Mouse (Mus musculus): ENCODE data around the gene Prx. TPM values are rescaled to one million over a fixed set of nuclear protein-coding genes. Genes with fewer than 3 reads are reported as not detected.

Gene Prx
- total and polyA plus RNA-seq, 3 experiments = 0.17 to 0.41 (median 0.21) TPM

DNA sequence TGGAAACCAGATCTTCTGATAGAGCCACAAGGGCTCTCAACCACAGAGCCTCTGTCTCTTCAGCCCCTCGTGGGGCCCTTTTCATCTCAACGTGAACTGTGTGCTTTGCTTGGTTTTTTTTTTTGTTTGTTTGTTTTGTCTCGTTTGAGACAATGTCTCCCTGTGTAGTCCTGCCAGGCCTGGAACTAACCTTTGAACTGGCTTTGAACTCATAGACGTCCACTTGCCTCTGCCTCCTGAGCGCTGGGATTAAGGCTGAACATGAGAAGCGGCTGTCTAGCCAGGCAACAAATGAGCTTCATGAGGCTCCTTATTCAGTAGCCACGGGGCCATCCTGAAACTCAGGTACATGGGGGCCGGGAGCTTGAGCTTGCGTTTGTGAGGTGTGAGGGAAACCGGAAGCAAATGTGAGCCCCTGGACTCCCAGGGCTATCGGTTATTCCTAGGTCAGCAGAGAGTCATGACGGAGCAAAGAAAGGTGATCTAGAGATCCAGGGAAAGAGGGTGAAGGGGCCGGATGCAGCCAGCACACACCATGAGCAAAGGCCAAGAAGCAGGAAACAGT, 46.8 kb upstream of the Prx start:
- H3K27ac ChIP-seq (ENCODE audit: insufficient read depth, low read depth) = no peak overlapping the region
- dilution Hi-C loops (cut with MboI; ENCODE audit: extremely low pct_ligation_motif_present, extremely low pct_unique_long_range_greater_than_20kb, low sequenced_read_pairs) = no loop called here
- H3K27me3 ChIP-seq (replicated peaks) = peaks cover 4% of the 10 kb centered on the region
- H3K4me1 ChIP-seq (ENCODE audit: control insufficient read depth in 1 of 2, insufficient read depth in 2 of 2) = peaks cover 2 to 25% of the 10 kb centered on the region in 2 experiments
- in situ Hi-C loops (cut with MboI; ENCODE audit: low pct_ligation_motif_present, low pct_unique_long_range_greater_than_20kb, low sequenced_read_pairs) = no loop called here
- H3K9me3 ChIP-seq (replicated peaks; ENCODE audit: low read length) = peaks cover 2% of the 10 kb centered on the region
- no peak for TF ChIP-seq ZMIZ1 (IDR thresholded peaks at IDR 0.05; ENCODE audit: low read depth, low read length)
- no peak for TF ChIP-seq BHLHE40 (IDR thresholded peaks at IDR 0.05; ENCODE audit: low read depth, low read length)
- TF ChIP-seq CTCF (conservative IDR thresholded peaks at IDR 0.05 in 1 of 2, IDR thresholded peaks at IDR 0.05 in 1 of 2; ENCODE audit: low read depth in 2 of 2, low read length in 2 of 2) = no peak
- no peak for TF ChIP-seq SMC3 (IDR thresholded peaks at IDR 0.05; ENCODE audit: low read depth, low read length)
- no peak for TF ChIP-seq NRF1 (IDR thresholded peaks at IDR 0.05; ENCODE audit: low read depth, low read length)
- no peak for TF ChIP-seq MYC (IDR thresholded peaks at IDR 0.05; ENCODE audit: low read depth, low read length)
- no peak for TF ChIP-seq POLR2A (IDR thresholded peaks at IDR 0.05; ENCODE audit: low read depth, low read length)
- no peak for TF ChIP-seq ELF1 (IDR thresholded peaks at IDR 0.05; ENCODE audit: low read depth, low read length)
- TF ChIP-seq ETS1 (conservative IDR thresholded peaks at IDR 0.05; ENCODE audit: low read depth, low read length) = no peak
- no peak for TF ChIP-seq SIN3A (IDR thresholded peaks at IDR 0.05; ENCODE audit: low read length)
- TF ChIP-seq POLR2AphosphoS2 (IDR thresholded peaks at IDR 0.05; ENCODE audit: low read depth, low read length) = no peak
- DNase-seq (ENCODE audit: extremely low read depth) = no peak
- H3K4me2 ChIP-seq (ENCODE audit: insufficient read depth, low read depth, poor library complexity, severe bottlenecking) = no peak overlapping the region
- no peaks in the 10 kb centered on the region for H3K79me2 ChIP-seq (replicated peaks; ENCODE audit: control insufficient read depth, extremely low read depth, insufficient read depth, poor library complexity, severe bottlenecking)
- no peak overlapping the region for H3K9ac ChIP-seq (ENCODE audit: insufficient read depth, low read depth)
- H3K36me3 ChIP-seq (replicated peaks in 1 of 2; ENCODE audit: control insufficient read depth in 1 of 2, insufficient read depth in 1 of 2, low read length in 1 of 2) = no peaks in the 10 kb centered on the region
- H3K4me3 ChIP-seq (replicated peaks in 1 of 3; ENCODE audit: low read depth in 2 of 3, low read length in 2 of 3, poor library complexity in 1 of 3) = no peak overlapping the region

DNA sequence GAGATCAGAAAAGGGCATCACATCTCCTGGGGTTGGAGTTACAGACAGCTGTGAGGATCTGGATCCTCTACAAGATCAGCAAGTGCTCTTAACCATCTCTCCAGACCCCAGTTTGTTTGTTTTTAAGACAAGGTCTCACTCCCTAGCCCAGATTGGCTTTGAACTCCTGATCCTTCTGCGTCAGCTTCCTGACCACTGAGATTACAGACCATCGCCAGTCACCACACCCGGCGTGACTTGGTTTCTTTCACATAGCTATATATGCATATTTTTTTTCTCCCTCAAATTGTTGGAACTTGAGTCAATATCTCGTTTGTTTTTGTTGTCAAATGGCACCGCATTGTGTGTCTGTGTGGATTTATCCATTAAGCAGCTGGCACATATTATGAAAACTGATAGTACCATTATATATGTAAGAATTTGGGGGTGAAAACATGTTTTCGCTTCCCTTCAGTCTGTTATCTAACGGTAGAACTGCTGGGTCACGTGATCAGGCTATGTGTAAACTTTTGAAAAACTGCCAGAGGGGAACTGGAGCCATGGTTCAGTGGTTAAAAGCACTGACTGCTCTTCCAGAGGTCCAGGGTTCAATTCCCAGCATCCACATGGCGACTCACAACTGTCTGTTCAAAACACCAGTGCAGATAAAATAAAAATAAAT, 44.5 kb upstream of the Prx start:
- DNase-seq (ENCODE audit: extremely low read depth) = no peak
- H3K36me3 ChIP-seq (replicated peaks in 1 of 2; ENCODE audit: control insufficient read depth in 1 of 2, insufficient read depth in 1 of 2, low read length in 1 of 2) = no peaks in the 10 kb centered on the region
- no peak for TF ChIP-seq ZMIZ1 (IDR thresholded peaks at IDR 0.05; ENCODE audit: low read depth, low read length)
- TF ChIP-seq JUN (IDR thresholded peaks at IDR 0.05; ENCODE audit: insufficient read depth, low read depth, low read length) = no peak
- peak; percentile 27; the same call in 1 of the 2 replicates for TF ChIP-seq BHLHE40 (IDR thresholded peaks at IDR 0.05; ENCODE audit: low read depth, low read length)
- TF ChIP-seq CHD1 (IDR thresholded peaks at IDR 0.05; ENCODE audit: low read depth, low read length) = no peak
- no peak for TF ChIP-seq ZC3H11A (IDR thresholded peaks at IDR 0.05; ENCODE audit: low read depth, low read length)
- TF ChIP-seq USF1 (IDR thresholded peaks at IDR 0.05; ENCODE audit: low read depth, low read length) = peak; percentile 57
- TF ChIP-seq CTCF (conservative IDR thresholded peaks at IDR 0.05 in 1 of 2, IDR thresholded peaks at IDR 0.05 in 1 of 2; ENCODE audit: low read depth in 2 of 2, low read length in 2 of 2) = no peak
- TF ChIP-seq MEF2A (IDR thresholded peaks at IDR 0.05; ENCODE audit: borderline replicate concordance, low read depth, low read length) = no peak
- 0 out of 2 replicates have a peak, but pooled peaks have one; percentile 50 for TF ChIP-seq TBP (conservative IDR thresholded peaks at IDR 0.05; ENCODE audit: low read depth, low read length)
- TF ChIP-seq USF2 (conservative IDR thresholded peaks at IDR 0.05; ENCODE audit: low read depth, low read length) = peak; percentile 52

More for the DNA sequence above, 44.5 kb upstream of the Prx start:
- dilution Hi-C loops (cut with MboI; ENCODE audit: extremely low pct_ligation_motif_present, extremely low pct_unique_long_range_greater_than_20kb, low sequenced_read_pairs) (no loop called here), in situ Hi-C loops (cut with MboI; ENCODE audit: low pct_ligation_motif_present, low pct_unique_long_range_greater_than_20kb, low sequenced_read_pairs) (no loop called here)
- no peaks in the 10 kb centered on the region for H3K27me3 ChIP-seq (replicated peaks)
- H3K4me3 ChIP-seq (replicated peaks in 1 of 3; ENCODE audit: low read depth in 2 of 3, low read length in 2 of 3, poor library complexity in 1 of 3) = no peak overlapping the region
- H3K27ac ChIP-seq (ENCODE audit: insufficient read depth, low read depth) = no peak overlapping the region
- H3K9ac ChIP-seq (ENCODE audit: insufficient read depth, low read depth) = no peak overlapping the region
- peaks cover 0 to 11% of the 10 kb centered on the region in 2 experiments; a peak in 2 of 4 replicates for H3K4me1 ChIP-seq (ENCODE audit: control insufficient read depth in 1 of 2, insufficient read depth in 2 of 2)
- H3K4me2 ChIP-seq (ENCODE audit: insufficient read depth, low read depth, poor library complexity, severe bottlenecking) = no peak overlapping the region
- peaks cover 2% of the 10 kb centered on the region for H3K9me3 ChIP-seq (replicated peaks; ENCODE audit: low read length)
- H3K79me2 ChIP-seq (replicated peaks; ENCODE audit: control insufficient read depth, extremely low read depth, insufficient read depth, poor library complexity, severe bottlenecking) = no peaks in the 10 kb centered on the region
